Mouse (Mus musculus) layer of hippocampus, postnatal 14 days (tissue): ENCODE measurements at regions not wholly inside any gene's neighbourhood (a gene's known extent, or its start where the extent isn't known, plus 50 kb on each side); places are given as distances from the start of the nearest gene placed in this dataset.
A peak's percentile ranks its signal among the peaks of the same experiment; 100 is the strongest.
"Not testable (repeated sequence)": the region's sequence is repeated elsewhere in the genome, so short reads cannot be mapped to it uniquely, and the experiment has no call there.

Experiments
- DNase-seq, 2 experiments: peaks; one replicate each; pipeline ENCODE4 v3.0.0; 2021 to 2022; ENCODE audit warnings: low spot score in 2 of 2, mixed read lengths in 1 of 2

- no peak for DNase-seq
Measured at GRCm38 (mm10) chr10:53482919-53483318, 103.2 kb upstream of the Cep85l start.

DNA sequence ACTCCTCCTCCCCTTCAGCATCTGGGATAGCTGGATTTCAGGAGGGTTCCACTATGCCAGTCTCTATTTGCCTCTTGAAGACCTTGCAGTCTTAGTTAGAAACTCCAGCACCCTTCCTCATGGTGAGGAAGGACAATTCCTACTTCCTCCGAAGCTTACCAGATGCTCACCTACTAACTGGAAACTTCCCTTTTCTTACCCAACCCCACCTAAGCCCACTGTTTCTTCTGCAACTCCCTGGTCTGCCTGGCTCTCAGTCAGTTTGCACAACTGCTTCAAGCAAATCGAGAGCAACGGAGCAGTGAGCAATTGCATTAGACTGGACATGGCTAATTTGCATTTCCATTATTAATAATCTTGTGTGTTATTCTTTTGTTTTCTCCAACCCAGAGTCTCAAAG, 90.5 kb upstream of the Cep85l start:
- DNase-seq, result no peak

- DNase-seq, result no peak
Measured at GRCm38 (mm10) chr10:53469611-53470010, 89.9 kb upstream of the Cep85l start.

DNA sequence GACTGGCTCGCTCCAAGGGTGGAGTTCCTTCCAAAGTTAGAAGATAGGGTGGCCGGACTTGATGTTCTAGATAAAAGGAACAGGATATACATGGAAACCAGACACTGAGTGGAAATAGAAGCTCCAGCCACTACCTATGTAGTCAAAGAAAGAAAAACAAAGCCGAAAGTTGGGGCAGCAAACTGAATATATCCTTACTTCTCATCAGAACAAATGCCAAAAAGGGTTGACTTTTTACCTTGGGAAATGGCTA, 88.5 kb upstream of the Cep85l start:
- no peak for DNase-seq

DNA sequence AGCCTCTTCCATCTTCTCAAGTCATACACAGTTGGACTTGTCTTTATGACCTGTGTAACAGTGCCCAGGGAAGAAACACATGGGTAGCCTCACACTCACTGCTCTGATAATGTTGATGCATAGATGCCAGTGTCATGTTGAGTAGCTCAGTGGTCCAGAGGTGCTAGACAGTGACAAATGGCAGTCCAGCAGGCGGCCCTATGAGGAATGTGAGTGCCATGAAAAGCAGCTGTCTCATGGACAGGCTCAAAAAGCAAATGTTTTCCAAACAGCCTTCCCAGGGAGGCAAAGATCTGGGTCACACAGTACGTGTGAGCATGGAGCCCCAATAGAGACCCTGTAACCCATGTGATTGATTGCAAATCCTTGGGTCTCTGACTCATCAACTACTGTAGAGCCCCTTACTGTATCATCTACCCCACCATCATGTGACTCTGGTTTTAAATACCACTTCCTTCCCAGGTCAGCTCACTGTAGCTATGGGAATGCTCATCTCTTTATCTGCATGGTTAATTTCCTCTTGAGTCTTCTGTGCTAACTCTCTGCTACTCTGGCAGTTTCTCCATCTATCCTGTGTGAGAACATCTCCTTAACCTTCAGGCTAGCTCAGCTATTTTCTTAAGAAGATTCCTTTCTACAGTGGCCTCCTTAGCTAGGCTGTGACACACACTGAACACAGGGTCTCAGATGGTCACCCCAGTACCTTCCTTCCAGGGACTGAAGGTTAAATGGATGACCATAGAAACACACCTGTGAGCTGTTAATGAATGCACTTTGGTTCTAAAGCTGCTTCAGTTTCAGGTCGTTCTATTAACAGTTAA, 87.9 kb upstream of the Cep85l start:
- no peak for DNase-seq

DNA sequence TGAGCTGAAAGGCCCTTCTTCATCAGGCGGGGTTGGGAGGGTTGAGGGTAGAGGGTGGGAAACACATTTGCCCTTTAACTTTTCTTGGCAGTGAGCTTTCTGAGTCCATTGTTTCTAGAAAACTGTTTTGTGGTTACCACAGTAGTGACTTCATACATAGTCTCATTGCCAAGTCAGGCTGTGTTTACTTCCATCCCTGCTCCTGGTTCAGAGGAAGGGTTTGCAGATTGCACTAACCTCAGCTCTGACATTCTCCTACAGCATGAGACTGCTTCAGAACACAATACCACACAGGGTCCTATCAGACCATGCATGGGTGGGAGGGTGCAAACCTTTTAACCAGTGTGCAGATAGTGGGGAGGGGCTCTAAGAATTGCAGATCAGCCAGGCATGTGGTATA, 87.1 kb upstream of the Cep85l start:
- no peak for DNase-seq

DNA sequence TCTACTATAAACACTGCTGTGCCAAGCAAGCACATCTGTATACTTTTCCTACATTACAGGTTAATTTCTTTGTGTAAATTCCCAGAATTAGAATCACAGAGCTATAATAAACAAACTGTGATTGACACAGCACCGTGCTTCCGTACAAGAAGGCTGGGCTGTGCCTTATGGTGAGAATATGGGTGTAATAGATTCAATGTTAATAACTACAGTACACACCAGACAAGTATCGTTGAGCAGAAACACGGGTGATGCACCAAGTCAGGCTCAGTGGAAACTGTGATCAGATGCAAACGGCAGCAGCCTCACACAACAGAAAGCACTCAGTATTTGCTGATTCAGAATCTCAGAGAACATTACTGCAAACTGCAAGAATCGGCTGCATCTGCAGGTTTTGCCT, 86.5 kb upstream of the Cep85l start:
- DNase-seq, result no peak

DNA sequence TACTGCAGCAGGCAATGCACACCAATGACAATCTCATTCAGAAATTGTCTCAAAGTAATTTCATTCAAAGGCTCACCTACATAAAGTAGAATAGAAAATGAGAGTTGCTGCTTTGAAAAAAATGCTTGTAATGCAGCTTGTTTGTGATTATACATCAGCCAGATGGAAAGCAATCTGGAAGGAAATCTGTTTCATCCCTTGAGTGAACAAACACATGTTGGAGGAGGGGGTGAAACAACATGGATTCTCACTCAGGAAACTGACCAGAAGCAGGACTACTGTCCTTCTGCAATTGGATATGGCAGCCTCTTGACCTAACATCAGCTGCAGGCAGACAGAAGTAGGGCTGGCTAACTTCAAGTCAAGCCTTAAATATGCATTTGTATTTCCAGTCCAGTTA, 84.8 kb upstream of the Cep85l start:
- peak; percentile 8 to 57 for DNase-seq

- no peak for DNase-seq
Measured at GRCm38 (mm10) chr10:53464006-53464405, 84.3 kb upstream of the Cep85l start.

GRCm38 (mm10) chr10:53463471-53463870, 83.7 kb upstream of the Cep85l start:
- DNase-seq, result no peak

DNA sequence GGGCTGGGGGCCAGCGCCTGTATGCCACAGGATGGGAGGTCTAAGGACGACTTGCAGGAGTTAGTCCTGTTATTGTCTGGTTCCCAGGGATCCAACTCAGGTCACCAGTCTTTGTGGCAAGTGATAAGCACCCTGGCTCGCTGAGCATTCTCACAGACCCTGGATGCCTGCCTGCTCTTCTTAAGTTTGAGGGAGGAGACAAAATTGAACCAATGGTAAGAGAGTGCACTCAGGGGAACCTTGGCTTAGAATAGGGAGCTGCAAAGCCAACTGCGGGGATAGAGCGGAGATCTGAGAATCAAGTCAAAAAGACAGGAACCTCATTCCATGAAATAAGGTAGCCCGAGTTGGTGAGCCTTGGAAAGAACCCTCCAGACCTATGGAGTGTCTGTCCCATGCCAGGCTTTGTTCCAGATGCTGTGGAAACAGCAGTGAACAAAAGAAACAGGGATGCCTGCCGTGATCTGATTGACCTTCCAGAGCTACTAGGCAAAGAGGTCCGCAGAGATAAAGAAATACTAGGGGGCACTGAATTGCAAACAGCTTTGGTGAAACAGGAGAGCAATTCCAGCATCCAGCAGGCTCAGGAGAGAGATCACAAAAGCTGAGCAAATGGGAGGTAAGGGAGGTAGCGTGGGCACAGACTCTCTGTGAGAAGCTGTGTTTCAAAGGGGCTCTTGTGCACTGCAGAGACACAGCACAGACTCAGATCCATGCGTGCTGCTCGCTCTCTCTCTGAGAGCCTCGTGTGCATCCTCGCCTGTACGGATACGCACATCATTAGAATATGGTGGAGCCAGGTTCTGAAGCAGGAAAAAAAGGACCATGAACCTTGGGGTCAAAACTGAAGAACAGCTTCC, 82.9 kb upstream of the Cep85l start:
- no peak for DNase-seq

DNA sequence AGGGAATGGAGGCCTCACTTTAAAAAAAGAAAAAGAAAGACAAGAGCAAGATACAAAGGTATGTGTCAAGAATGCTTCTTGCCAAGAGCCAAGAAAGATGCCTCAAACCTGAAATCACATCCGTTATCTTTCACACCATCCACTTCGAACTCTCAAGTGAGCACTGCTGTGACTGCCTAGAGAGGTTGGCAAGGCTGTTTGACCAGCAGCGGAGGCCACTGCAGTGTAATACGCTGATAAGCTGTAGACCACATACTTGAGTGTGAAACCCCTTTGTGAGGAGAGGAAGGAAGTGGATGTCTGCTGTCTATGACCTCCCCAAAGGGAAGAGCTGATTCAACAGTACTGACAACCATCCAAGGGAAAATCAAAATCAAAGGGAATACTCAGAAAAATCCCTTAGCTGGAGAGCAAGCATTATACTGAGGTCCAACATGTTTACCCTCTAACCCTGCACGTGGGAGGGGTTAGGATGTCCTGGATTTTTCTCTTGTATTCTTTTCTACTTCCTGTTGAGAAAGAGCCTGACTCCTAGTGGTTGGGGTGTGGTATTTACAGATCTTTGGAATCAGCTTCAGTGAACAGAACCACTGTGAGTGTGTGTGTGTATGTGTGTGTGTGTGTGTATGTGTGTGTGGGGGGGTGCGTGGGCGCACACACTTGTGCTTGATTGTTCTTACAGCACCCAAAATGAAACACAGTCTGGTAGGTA, 81.5 kb upstream of the Cep85l start:
- DNase-seq, result no peak

DNA sequence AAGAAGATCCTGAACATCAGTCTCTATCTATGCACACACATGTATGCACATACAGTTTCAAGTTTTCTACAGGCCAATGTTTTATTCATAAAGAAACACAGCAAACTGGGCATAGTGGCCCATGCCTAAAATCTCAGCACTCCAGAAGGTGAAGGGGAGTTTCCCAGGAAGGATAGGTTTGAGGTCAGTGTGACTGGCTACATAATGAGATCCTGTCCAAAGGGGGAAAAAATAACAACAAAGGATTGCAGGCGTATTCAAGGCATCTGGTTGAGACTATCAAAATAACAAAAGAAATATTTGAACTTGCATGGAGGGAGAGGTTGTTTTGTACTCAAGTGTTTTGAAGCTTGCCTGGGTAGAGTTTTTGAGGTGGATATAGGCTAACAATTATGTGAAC, 80.0 kb upstream of the Cep85l start:
- DNase-seq, result not testable (repeated sequence)

DNA sequence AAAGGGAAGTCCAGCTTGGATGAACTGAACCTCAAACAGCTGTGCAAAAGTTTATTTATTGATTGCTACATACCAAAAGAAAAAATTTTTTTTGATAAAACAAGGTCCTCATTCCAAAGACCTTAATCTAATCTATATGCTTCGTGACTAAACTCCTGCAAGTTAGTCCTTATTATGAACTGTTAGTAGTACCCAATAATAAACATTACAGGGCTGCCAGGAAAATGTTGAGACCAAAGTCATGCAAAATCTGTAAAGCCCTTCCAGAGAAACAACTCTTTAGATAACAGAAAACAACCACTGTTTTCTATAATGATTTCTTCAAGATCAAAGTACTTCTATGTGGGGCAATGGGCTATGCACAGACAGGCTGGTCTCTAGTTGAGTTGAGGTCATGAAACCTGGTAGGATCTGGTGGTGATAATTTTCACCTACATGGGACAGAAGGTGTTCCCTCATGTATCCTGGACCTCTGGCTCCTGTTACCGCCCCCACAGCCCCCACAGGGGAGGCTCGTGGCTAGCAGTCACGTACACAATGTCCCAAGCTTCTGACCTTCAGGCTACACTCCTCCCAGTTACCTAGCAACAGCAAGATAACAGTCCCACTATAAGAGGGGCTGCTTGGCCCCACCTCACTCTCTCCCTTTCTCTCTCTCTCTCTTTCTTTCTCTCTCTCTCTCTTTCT, 76.4 kb upstream of the Cep85l start:
- DNase-seq, result no peak

GRCm38 (mm10) chr10:53444789-53445188, 65.0 kb upstream of the Cep85l start:
- DNase-seq, result peak in 1 of 2 experiments; percentile 59

DNA sequence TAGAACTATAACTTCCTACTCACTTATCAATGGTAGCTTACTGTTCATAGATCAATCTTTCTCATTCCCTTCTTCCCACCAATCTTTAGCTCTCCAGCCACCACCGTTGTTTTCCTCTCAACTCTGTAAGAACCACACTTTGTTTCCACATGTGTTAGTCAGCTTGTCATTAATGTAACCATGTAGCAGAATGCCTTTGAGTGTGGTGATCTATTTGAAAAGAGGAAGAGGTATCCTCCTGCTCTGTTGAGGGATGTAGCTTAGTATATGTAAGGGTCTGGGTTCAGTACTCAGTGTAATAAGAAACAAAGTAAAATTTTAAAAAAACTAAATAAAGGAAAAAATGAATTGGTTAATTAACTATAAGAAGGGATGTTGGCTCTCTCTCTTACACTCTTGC, 63.7 kb upstream of the Cep85l start:
- DNase-seq, result no peak

DNA sequence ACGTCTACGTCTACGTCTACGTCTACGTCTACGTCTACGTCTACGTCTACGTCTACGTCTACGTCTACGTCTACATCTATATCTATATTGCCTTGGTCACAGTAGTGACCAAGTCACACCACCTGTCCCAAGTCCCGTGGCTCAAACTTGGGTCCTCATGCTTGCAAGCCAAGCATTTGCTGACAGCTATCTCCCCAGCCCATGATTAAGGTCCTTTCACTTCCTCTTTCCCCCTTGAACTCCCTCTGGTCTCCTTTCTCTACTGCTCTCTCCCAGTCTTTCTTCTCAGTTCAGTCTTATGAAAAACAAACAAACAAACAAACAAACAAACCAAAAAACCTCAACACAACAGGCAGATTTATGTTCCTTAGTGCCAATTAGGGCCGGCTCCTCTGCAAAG, 63.2 kb upstream of the Cep85l start:
- no peak for DNase-seq

GRCm38 (mm10) chr10:53440251-53440650, 60.5 kb upstream of the Cep85l start:
- no peak for DNase-seq

- no peak for DNase-seq
Measured at GRCm38 (mm10) chr10:53438388-53438787, 58.6 kb upstream of the Cep85l start.

- DNase-seq, result no peak
Measured at GRCm38 (mm10) chr10:53437724-53438123, 58.0 kb upstream of the Cep85l start.

DNA sequence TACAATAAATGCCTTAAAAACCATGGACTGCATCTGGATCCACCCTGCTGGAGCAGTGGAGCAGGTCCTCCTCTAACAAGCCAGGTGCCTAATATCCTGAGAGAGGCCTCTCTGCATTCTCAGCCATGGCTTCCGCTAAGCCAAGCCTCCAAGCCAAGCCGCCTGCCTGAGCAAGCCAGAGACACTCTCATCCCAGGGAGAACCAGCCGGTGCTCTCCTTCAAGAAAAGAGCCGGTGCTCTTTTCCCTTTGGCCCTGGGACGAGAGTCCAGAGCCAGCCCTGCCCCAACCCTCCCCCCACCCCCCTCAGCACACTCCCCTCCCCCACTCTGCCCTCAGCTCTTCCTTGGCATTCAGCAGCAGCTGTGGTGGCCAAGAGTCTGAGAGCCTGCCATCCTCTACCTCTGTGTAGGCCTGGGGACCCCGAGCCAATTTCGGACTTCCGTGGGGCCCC, 56.3 kb upstream of the Cep85l start:
- peak; percentile 16 to 26 for DNase-seq
